Mouse (Mus musculus) lung, postnatal 14 days (tissue): ENCODE measurements at regions not wholly inside any gene's neighbourhood (a gene's known extent, or its start where the extent isn't known, plus 50 kb on each side); places are given as distances from the start of the nearest gene placed in this dataset.
A peak's percentile ranks its signal among the peaks of the same experiment; 100 is the strongest.

Experiments
- DNase-seq: peaks from one replicate; pipeline ENCODE4 v3.0.0; 2021

DNA sequence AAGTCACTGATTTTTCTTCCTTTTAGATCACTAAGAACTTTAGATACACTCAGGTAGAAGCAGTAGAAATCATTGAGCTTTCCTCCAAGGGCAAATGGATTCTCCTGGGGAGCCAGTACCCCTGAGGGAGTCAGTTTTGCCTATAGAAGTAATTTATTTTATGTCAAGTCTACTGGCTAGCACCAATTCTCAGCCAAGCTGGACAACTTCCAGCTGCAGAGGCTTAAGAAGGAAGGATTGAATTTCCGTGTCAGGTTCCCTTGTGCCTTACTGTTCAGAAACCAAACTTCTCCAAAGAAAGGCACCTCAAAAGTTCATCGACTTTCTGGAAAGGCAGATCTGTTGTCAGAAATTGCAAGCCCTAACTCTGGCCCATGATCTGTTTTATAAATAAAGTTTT is 205.2 kb upstream of the A1bg start:
- DNase-seq: no peak

DNA sequence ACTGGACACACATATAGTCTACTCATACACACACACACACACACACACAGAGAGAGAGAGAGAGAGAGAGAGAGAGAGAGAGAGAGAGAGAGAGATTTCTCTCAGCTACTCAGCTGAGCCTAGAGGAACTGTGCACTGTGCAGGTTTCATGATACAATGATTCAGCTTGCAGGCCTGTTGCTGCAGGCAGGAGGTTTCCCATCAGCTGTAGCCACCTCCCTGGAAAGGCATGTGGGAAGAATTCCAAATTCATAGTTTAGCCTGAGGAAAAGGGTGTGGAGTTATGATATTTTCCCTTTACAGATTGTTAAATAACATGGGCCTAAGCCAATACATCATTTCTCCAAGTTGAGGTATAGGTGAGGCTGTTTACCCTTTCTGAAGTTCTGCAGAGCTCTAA is 204.3 kb upstream of the A1bg start:
- no peak for DNase-seq

DNA sequence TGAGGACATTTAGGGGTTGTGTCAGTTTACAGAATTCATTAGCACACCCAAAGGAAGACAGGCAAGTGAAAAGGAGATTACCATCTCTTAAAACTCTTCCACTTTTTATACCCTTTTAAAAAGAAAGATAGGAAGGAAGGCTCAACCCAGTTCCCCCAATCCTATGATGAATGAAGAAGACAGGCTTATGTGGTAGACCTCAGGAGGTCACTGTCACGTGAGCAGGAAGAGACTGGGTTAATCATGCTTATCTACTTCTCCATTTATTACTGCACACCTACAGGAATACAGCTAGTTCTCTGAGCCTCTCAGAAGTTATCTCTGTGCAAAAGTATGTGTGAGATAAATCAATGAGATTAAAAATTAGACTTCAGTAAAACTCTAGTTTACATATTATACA is 194.1 kb upstream of the A1bg start:
- DNase-seq: no peak

GRCm38 (mm10) chr15:61109429-61110128 is 186.8 kb upstream of the A1bg start:
- DNase-seq: no peak

DNA sequence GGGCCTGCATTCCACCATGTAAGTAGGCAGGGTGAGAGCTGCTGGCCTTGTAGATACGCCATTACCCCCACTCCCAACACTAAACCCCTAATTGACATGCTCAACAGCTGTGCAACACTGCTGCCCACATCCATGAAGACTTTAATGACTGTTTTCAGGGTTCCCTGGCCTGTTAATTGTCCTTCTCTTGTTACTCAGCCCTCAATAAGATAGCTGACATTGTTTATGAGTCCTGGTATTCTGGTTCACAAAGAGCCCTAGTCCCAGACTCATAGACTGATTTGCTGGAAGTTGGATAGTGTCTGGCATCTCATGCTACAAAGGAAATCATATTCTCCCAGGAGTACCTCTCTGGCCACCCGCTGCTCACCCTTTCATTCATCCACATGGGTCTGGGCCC is 186.1 kb upstream of the A1bg start:
- DNase-seq: no peak

DNA sequence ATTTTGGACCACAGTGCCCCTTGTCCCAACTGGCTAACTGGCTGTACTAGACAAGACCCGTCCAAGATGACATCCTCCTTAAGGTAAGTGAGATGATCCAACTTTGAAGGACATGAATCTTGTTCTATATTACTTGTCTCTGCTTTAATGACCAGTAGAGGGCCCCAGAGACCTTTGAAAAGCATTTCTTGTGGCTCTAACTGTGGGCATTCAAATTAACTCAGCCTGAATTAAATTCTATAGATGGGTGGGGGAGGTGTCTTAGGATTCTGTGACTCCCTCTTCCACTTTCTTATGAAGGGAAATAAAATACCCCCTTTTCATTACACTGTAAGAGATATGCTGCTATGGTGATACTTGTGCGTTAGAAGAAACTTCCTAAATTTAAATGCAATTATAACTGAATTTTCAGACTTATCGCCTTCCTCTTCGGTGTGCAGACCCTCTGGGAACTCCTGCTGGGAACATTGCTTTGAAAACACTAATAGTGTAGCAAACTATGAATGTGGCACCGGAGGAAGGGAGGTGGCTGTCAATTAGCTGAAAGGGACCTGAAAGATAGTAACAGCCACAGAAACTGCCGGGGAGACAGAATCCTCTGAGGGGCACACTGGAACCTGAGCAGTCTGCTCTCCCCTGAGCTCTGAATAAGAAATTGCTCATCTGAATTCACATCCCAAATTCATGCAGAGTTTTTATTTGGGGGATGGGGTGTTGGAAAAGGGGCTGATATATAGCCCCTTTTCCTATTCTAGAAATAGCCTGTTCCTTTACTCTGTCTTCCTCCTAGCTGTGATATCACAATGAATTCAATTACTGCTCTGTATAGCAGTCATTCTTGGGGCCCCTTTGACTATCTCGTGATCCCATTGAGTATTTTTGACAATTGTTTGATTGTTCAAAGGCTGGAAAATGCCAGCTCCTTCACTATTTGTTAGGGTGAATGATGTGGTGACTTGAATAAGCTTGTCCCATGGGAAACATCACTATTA is 179.9 kb upstream of the A1bg start:
- peak; percentile 47 for DNase-seq

GRCm38 (mm10) chr15:61100807-61101206 is 178.0 kb upstream of the A1bg start:
- DNase-seq: no peak

- no peak for DNase-seq
These were observed 176.2 kb upstream of the A1bg start for GRCm38 (mm10) chr15:61098968-61099367.

- DNase-seq: no peak
These were observed 175.7 kb upstream of the A1bg start for GRCm38 (mm10) chr15:61098519-61098918.

DNA sequence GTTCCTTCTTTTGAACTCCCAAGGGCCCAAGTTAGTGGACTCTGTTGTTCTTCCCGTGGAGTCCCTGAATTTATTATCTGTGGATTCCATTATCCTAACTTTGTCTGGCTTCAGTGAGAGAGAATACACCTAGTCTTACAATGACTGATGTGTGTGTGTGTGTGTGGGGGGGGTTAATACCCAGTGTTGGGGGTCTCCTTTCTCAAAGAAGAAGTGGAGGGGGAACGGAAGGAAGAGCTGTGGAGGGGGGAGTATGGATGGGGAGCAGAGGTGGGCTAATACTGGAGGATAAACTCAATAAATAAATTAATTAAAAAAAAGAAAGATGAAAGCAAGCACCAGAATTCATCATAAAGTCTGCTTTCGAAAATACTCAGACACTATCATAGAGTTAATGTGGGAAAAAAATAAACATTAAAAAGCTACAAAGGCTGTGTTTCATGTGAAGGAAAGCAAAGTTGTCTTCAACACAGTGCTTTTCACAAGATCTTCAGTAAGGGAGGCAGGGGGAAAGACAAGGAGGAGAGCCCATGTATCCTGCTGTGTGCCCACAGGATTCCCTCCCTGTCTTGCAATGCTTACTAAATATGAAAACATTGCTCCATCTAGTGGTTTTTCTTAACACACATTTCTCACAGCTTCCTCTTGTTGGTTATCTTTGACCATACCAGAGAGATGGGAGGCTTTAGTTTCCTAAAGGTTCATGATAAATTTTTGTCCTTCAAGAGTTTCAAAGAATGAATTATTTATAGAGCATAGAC is 173.4 kb upstream of the A1bg start:
- DNase-seq: peak; percentile 8

DNA sequence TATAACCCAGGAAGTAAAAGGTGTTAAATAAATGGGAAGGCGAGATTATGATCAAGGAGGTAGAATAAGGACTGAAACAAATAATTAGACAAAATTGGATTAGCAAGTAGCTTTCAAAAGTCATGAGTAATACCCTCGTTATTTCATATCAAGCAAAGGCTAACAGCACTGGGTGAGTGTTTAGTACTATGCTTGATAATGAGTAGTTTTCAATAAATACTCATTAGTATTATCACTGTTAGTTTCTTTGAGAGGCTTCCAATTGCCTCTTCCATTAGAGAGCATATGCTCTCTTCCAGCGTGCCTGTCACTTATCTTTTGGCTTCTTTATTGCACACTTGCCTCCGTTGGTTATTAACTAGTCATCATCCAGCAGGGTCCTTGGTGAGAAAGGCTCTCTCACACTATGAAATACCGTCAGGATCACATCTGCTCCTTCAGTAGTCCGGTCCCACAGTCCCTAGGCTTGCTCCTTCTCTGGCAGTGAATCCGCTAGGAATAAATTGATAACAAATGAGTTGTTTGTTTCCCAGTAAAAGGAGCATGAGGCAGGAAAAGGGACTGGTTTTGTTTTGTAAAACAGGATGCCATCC is 132.3 kb upstream of the A1bg start:
- no peak for DNase-seq

GRCm38 (mm10) chr15:61051363-61051762 is 128.6 kb upstream of the A1bg start:
- no peak for DNase-seq

GRCm38 (mm10) chr15:61009509-61009908 is 86.7 kb upstream of the A1bg start:
- no peak for DNase-seq

DNA sequence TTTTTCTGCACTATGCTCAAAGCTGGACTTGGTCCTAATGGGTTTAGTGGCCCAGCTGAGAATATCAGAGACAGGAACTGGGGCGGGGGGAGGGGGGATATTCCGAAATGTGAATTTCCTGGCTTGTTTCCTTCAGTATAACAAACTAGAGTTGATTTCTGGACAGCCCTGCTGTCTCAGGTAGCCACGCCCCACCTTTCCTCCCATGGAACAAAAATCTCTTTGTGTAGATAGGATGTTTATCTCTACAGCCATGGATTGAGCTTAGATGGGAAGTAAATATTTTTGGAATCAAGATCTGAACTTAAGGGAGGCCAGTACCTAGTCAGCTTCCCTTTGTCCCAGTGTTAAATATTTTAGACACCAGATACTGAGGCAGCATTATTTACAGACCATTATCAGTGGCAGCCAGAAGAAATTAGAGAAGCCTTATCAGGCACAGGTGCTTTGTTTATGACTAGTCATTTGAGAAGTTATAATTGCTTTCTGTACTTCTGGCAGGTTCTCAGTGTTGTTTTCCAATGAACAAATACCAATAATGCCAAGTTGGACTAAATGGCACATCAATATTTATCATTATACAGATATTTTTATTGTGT is 84.7 kb upstream of the A1bg start:
- peak; percentile 36 for DNase-seq

GRCm38 (mm10) chr15:61006608-61007007 is 83.8 kb upstream of the A1bg start:
- DNase-seq: peak; percentile 29

- no peak for DNase-seq
These were observed 71.3 kb upstream of the A1bg start for GRCm38 (mm10) chr15:60993971-60994690.

DNA sequence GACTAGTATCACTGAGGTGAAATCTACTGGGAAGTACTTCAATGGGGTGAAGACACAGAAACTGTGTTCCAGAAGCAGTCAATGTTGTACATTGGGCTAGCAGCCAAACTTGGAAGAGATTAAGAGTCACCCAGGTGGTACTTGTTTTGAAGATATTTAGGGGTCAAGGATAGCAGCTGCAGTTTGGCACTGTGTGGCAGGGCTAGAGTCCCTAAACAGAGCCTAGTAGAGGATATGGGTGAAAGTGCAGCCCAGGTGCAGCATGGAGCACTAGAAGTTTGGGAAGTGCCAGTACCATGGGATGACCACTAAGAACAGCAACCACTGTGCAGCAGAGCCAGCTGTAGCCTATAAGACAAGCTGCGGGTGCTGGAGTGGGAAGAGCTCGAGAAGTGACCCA is 70.6 kb upstream of the A1bg start:
- no peak for DNase-seq

GRCm38 (mm10) chr15:60982576-60982975 is 59.8 kb upstream of the A1bg start:
- DNase-seq: no peak
